Mouse (Mus musculus): ENCODE results near the gene Dnase2a.

The Dnase2a gene

DNA sequence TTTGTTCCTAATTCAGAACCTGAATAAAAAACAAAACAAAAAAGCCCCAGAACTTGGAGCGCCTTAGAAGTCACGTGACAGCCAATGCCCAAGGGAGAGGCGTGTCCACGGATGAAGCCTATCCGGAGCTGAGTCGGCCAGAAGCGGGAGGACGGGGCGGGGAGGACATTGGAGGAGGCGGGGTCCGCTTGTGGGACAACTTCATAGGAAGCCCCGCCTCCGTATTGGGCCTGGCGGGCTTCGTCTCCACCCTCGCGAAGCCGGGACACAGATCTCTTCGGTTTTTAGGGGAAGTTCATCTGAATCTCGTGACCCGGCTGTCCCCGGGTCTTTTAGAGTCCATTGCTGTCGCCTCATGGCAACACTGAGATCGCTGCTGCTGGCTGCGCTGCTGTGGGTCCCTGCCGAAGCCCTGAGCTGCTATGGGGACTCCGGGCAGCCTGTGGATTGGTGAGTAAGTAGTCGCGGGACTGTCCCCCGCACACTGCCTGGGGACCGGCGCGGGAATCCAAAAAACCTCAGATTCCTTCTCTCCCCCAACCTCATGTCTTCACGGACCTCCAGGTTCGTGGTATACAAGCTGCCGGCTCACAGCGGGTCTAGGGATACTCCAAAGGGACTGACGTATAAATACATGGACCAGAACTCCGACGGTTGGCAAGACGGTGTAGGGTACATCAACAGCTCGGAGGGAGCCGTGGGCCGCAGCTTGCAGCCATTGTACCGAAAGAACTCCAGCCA, at the start of gene Dnase2a:
Gene Dnase2a (plus strand): TSS at position 140 of the 741 bp plus-strand sequence.
- peak; percentile 86 for DNase-seq (ENCODE audit: low spot score)

- DNase-seq (ENCODE audit: low spot score) = peak; percentile 74
Measured at GRCm38 (mm10) chr8:84871376-84872308, 36.7 kb upstream of the Dnase2a start, which contains the start of gene Syce2. TSS of gene Syce2 (plus strand) at chr8:84872111.

DNA sequence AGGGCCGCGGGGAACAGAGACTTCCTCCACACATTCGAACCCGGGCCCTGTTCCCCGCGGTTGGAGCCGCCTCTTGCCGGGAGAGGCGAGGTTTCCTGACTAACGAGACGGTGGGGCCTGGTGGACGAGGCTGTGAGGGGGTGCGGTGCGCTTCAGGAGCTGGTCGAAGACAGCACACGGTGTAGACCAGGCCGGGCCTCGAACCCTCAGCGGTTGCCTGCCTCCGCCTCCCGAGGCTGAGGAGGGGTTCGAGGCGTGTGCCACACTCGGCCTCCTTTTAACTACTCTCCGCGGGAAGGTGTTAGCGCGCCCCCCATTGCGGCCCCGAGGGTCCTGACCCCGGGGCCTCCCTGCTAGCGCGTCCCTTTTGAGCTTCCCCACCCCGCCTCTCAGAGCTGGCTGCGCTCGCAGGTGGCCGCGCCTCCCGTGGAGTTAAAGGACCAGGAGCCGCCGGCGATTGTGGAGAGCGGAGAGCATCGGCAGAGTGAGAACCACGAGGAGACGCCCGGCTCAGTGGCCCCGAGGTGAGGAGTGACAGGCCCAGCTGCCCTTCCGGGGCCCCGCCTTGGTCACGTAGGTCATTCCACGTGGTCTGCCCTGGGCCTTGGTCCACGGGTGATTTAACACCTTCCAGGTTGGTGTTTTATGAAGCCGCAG, 35.9 kb upstream of the Dnase2a start:
- DNase-seq (ENCODE audit: low spot score) = peak; percentile 27

DNA sequence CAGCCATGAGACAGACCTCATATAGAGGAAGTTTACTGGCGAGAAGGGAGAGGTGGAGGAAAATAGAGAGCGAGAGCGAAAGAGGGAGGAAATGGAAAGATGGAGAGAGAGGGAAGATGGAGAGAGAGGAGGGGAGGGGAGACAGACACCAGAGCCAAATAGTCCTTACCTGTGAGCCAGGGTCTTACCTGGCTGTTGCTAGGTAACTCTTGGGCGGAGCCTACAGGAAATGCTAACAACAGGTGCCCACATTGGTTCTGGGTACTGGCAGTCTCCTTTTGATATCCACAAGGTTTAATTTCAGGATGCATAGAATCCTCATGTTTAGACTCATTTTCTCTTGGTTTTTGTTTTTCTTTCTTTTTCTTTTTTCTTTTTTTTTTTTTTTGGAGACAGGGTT, 35.3 kb upstream of the Dnase2a start:
- DNase-seq (ENCODE audit: low spot score) = no peak

DNA sequence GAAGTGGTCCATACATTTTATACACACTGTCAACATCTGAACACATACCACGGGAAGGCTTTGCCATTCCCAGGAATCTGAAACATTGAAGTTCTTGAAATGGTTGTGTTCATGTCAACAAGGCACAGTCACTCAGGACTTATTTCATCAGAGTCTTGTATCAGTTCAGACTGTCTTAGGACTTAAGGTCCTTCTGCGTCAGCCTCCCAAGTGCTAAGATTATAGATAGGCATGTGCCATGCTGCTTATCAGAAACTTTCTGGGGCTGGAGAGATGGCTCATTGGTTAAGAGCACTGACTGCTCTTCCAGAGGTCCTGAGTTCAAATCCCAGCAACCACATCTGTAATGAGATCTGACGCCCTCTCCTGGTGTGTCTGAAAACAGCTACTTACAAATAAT, 34.0 kb upstream of the Dnase2a start:
- DNase-seq (ENCODE audit: low spot score) = no peak

GRCm38 (mm10) chr8:84877297-84878035, 30.9 kb upstream of the Dnase2a start:
- no peak for DNase-seq (ENCODE audit: low spot score)

GRCm38 (mm10) chr8:84878915-84879314, 29.4 kb upstream of the Dnase2a start:
- no peak for DNase-seq (ENCODE audit: low spot score)

DNA sequence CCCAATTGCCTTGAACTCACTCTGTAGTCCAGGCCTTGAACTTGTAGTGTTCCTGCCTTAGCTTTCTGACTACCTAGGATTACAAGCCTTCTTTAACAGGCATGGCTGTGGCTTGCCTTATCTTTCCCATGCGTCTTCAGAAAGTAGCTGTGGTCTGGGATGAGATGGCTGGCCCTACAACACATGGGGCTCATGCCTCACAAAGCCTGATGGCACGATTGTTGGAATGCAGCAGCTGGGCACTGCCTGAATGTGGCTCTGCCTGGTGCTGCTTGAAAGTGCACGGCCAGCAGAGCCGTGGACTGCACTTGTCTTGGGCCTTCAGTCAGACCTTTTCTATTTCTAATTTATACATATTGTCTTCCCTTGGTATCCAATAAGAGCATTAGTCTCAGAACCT, 23.6 kb upstream of the Dnase2a start:
- DNase-seq (ENCODE audit: low spot score) = no peak

GRCm38 (mm10) chr8:84888280-84888679, 20.1 kb upstream of the Dnase2a start:
- no peak for DNase-seq (ENCODE audit: low spot score)

DNA sequence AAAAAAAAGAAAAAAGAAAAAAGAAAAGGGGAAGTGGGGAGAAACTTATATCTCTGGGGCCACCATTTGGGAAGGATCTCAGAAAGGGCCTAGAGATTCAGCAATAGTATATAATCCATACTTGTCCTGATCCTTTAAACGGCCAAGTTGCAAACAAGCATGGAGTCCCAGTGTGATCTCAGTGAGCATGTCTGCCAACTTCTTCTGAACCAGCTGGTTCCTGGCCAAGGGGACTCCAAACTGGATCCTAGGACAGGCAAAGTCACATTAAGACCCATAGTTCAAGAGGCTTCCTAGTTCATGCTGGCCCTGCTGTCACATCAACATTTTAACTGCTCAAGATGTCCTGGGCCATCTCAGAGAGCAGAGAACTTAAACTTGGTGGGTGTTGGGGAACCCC, 19.2 kb upstream of the Dnase2a start:
- DNase-seq (ENCODE audit: low spot score) = no peak

DNA sequence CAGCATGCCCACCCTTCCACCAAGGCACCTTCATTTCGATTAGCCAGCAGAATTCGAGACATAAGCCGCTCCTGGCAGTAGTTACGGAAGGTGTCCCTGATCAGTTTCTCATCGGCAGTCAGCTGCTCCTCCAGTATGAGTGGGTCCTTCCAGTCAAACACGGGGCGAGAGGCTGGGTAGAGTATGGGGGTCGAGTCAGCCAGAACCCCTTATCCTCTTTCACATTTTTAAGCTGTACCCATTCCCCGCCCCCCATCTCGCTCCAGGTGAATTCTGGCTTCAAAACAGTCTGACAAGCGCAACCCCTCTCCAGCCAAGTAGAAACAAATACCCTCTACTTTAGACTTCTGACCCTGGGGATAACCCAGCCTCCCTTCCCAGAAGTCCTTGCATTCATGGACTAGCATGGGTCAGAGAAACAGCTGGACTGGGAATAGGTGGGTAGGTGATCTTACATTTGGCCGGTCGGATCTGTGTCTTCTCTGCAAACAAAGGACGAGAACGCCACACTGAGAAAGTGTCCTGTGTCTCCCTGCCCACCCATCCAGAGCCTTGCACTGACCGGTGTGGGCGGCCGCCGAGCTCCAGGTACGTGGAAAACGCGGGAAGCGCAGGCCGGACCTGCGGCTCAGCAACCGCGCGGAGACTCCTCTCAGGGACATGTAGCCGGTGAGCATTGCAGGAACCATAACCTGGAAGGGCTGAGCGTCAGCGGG, 15.2 kb upstream of the Dnase2a start:
- no peak for DNase-seq (ENCODE audit: low spot score)

- DNase-seq (ENCODE audit: low spot score) = peak; percentile 73
Measured at GRCm38 (mm10) chr8:84893709-84894134, 14.6 kb upstream of the Dnase2a start, which contains the start of gene Gcdh. TSS of gene Gcdh (minus strand) at chr8:84893921.

- no peak for DNase-seq (ENCODE audit: low spot score)
Measured at GRCm38 (mm10) chr8:84895963-84896362, 12.4 kb upstream of the Dnase2a start.

DNA sequence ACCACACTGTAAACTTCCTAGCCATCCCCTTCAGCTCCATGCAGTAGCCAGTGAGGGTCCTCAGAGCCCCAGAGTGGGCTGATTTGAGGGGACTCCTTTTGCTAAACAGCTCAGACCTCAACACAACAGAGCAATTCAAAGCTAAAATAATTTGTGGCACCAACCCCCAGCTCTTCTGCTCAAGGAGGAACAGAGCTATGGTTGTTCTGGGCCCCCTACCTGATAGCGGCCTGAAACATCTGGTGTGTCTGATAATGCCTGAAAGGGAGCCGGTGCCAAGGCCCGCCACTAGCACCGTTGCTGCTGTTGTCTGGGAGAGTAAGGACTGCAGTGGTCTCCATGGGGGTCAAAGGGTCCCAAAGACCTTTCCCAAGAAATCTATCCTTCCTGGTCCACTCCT, 7.3 kb upstream of the Dnase2a start:
- no peak for DNase-seq (ENCODE audit: low spot score)

- DNase-seq (ENCODE audit: low spot score) = no peak
Measured at GRCm38 (mm10) chr8:84901752-84902151, 6.6 kb upstream of the Dnase2a start, which contains the start of gene Klf1. TSS of gene Klf1 (plus strand) at chr8:84901928.

DNA sequence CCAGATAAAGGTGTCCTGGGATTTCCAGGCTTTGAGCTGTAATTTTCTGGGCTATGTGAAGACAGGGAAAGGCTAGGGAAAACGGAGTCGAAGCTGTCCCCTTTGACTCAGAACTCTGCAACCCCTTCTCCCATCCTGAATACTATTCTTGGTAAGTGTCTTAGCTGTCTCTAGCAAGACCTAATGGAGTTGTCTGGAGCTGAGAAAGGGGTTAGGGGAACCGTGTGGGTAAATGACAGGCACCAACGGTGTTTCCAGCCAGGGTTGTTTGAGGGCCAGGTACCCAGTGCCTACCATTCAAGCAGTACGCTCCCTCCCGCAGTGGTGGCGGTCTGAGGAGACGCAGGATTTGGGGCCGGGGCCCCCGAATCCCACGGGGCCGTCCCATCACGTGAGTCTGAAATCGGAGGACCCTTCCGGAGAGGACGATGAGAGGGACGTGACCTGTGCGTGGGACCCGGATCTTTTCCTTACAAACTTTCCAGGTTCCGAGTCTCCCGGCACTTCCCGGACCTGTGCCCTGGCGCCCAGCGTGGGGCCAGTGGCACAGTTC, 5.9 kb upstream of the Dnase2a start:
- DNase-seq (ENCODE audit: low spot score) = no peak

- DNase-seq (ENCODE audit: low spot score) = peak; percentile 93
Measured at GRCm38 (mm10) chr8:84902920-84903661, 5.3 kb upstream of the Dnase2a start.

DNA sequence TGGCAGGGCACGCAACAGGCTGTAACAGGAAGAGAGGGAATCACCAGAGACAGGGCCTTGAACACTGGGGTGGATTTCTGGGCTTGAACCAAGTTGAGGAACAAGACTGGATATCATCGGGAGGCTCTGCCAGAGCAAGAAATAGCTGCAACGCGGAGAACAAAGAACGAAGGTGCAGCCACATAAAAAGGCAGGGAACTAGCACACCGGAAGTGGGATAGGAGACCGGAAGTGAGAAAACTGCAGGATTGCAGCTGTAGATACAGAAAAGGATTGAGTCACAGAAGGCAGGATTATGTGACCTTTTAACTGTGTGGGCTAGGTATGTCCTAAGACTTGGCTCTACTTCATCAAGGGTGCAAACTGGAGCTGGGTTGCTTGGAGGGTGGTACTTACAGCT, 4.0 kb upstream of the Dnase2a start:
- DNase-seq (ENCODE audit: low spot score) = no peak

DNA sequence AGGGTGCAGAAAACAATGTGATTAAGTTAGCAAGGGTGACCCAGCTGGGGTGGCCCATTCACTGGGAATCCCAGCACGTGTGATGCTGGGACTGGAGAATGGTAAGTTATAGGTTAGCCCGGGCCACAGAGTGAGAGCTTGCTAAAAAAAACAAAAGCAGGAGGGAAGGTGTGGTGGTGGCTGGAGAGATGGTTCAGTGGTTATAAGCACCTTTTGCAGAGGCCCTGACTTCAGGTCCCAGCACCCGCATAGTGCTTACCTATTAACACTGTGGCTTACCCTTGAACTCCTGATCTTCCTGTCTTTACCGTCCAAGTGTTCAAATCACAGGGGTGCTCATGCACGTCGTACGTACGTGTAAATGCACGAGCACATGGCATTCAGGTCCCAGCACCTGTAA, 1.3 kb upstream of the Dnase2a start:
- DNase-seq (ENCODE audit: low spot score) = no peak

- no peak for DNase-seq (ENCODE audit: low spot score)
Measured at GRCm38 (mm10) chr8:84907493-84907892, 867 bp upstream of the Dnase2a start.
